Mouse (Mus musculus) forebrain, embryonic 16.5 days (tissue): ENCODE measurements around the gene Supt3. TPM values are rescaled to one million over a fixed set of nuclear protein-coding genes. Genes with fewer than 3 reads are reported as not detected.

Experiments
- ATAC-seq: fragments of 200-750 bp; cut with Nextera tagmentation; 2 replicates; pipeline ENCODE4 v1.8.0; 2017; ENCODE audit warnings: mild to moderate bottlenecking, moderate library complexity
- H3K27ac ChIP-seq: fragments of 300-500 bp; sonication (generic); 2 replicates; pipeline ENCODE4 v1.5.1; 2014; ENCODE audit warnings: low read length, control low read depth
- H3K27me3 ChIP-seq: fragments of 300-500 bp; sonication (generic); replicated peaks from 2 replicates; pipeline ENCODE4 v1.6.1; 2014; ENCODE audit warnings: low read length; ENCODE audit not compliant: control insufficient read depth, insufficient read depth
- H3K36me3 ChIP-seq: fragments of 300-500 bp; sonication (generic); 2 replicates; pipeline ENCODE4 v1.6.1; 2014; ENCODE audit not compliant: control insufficient read depth, insufficient read depth
- H3K4me1 ChIP-seq: fragments of 300-500 bp; sonication (generic); replicated peaks from 2 replicates; pipeline ENCODE4 v1.6.1; 2014; ENCODE audit warnings: low read length; ENCODE audit not compliant: control insufficient read depth, insufficient read depth
- H3K4me2 ChIP-seq: fragments of 300-500 bp; sonication (generic); 2 replicates; pipeline ENCODE4 v1.6.1; 2014; ENCODE audit warnings: mild to moderate bottlenecking, low read length, control low read depth
- H3K4me3 ChIP-seq: fragments of 300-500 bp; sonication (generic); replicated peaks from 2 replicates; pipeline ENCODE4 v1.5.1; 2014; ENCODE audit warnings: mild to moderate bottlenecking, low read length, control low read depth
- H3K9ac ChIP-seq: fragments of 300-500 bp; sonication (generic); replicated peaks from 2 replicates; pipeline ENCODE4 v1.6.1; 2014; ENCODE audit warnings: low read depth, low read length, control low read depth
- H3K9me3 ChIP-seq: fragments of 300-500 bp; sonication (generic); 2 replicates; pipeline ENCODE4 v1.6.1; 2016; ENCODE audit warnings: low read length; ENCODE audit not compliant: control insufficient read depth
- WGBS: fragments of 180-500 bp; shearing (Covaris S2); extraction: QIAGEN DNeasy Blood & Tissue Kit; methylation state at CpG from one replicate; pipeline ENCODE4 v1.1.7; 2014; 5-methylcytosine and 5-hydroxymethylcytosine counted together
- polyA plus RNA-seq: library from polyadenylated mRNA; unstranded; fragments of >200 nt; fragmentation: Nextera tagmentation; extraction: Ambion mirVana; gene quantifications from 2 replicates; pipeline ENCODE4 v1.2.1, GENCODE M21; 2015

The Supt3 gene
- polyA plus RNA-seq, 1 experiment from 2014 or later = 20.5 TPM

DNA sequence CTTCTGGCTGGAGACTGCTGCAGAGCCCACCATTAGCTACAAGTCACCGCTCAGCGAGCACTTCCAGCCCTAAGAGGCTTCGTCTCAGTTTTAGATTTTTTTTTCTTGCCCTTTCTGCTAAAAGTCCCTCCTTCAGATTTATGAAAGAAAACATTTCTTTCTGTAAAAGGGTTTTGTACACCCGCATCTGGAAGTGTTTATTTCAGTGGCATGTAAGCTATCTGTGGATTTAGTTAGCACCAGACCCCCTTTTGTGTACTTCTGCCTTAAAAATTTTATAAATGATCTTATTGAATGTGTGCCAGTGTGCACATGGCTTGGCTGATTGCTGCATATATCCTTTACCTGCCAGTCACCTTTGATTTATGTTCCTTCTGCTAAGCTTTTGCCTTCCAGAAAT lies 277.6 kb downstream of the Supt3 start:
- Histone ChIP-seq H3K9me3 (no peaks in the 10 kb centered on the region), H3K9ac (no peak overlapping the region), H3K4me1 (peaks cover 7% of the 10 kb centered on the region), H3K36me3 (no peaks in the 10 kb centered on the region), H3K4me2 (no peak overlapping the region), H3K4me3 (no peak overlapping the region), H3K27me3 (no peaks in the 10 kb centered on the region), H3K27ac (no peak overlapping the region)
- 75% methylated on average over 4 of the region's 4 CpGs for WGBS
- no peak for ATAC-seq

GRCm38 (mm10) chr17:45056894-45057293 lies 279.9 kb downstream of the Supt3 start:
- ATAC-seq = no peak
- Histone ChIP-seq H3K4me2 (no peak overlapping the region), H3K4me1 (peaks cover 7% of the 10 kb centered on the region), H3K9me3 (no peaks in the 10 kb centered on the region), H3K27me3 (no peaks in the 10 kb centered on the region), H3K36me3 (no peaks in the 10 kb centered on the region), H3K4me3 (no peak overlapping the region), H3K9ac (no peak overlapping the region), H3K27ac (no peak overlapping the region)
- 86% methylated on average over 2 of the region's 2 CpGs for WGBS

GRCm38 (mm10) chr17:45057780-45058179 lies 280.8 kb downstream of the Supt3 start:
- no peak for ATAC-seq
- H3K4me3 ChIP-seq = no peak overlapping the region
- WGBS = 80% methylated on average over 6 of the region's 6 CpGs
- H3K27ac ChIP-seq = no peak overlapping the region
- no peaks in the 10 kb centered on the region for H3K27me3 ChIP-seq
- H3K4me1 ChIP-seq = peaks cover 7% of the 10 kb centered on the region
- H3K9me3 ChIP-seq = no peaks in the 10 kb centered on the region
- no peak overlapping the region for H3K9ac ChIP-seq
- no peaks in the 10 kb centered on the region for H3K36me3 ChIP-seq
- no peak overlapping the region for H3K4me2 ChIP-seq

DNA sequence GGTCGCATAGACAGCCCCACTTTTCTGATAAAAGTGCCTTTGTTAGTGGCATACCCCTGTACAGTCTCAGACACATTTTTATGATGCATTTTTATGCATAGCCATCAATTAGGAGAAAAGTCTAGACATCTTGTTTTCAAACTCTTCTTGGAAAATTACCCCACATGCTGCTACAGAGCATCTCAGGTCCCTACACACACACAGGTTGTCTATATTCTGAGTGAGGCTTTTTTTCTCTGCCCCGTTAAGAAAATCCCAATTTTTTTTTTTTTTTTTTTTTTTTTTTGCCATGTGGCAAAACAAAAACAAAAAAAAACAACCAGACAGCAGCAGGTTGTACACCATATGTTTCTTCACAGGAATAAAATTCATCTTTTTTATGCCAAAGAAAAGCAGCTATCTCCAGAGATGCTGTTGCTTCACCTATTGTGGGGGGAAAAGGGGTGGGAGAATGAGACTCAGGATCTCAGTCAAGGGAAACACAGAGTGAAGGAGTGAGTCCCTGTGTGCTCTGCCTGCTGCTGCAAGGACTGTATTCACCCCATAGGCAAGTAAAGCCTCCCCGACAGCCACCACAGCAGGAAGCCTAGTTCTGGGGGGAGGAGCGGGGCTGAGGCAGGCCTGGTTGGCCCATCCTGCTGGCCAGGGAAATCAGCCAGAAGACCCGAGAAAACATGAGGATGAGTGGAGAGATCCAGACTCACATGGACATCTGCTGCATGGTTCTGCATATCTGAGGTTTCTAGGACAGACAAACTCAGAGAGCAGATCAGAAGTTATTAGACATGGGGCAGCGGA lies 281.8 kb downstream of the Supt3 start:
- no peaks in the 10 kb centered on the region for H3K9me3 ChIP-seq
- H3K4me1 ChIP-seq = peaks cover 9% of the 10 kb centered on the region
- no peaks in the 10 kb centered on the region for H3K27me3 ChIP-seq
- H3K9ac ChIP-seq = no peak overlapping the region
- H3K4me2 ChIP-seq = no peak overlapping the region
- H3K36me3 ChIP-seq = no peaks in the 10 kb centered on the region
- ATAC-seq = peak; percentile 78
- H3K27ac ChIP-seq = no peak overlapping the region
- WGBS = 45% methylated on average over 6 of the region's 6 CpGs
- H3K4me3 ChIP-seq = no peak overlapping the region

DNA sequence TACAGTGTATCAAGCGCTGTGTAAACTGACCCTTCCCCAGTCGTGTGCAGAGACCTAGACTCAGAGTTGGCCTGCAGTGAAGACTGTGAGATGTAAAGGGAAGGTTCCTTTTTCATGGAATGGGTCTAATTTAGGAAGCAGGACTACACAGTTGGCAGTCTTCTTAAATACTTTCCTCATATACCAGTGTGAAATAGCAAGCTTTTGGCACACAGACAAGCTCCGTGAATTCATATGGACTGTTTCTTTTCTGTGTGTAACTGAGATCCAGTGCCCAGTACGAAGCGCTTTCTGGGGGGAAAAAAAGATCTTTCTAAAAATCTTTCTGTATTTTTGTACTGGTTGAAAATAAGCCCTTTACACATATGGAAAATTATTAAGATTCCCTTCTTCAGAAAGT lies 286.8 kb downstream of the Supt3 start:
- no peak overlapping the region for H3K27ac ChIP-seq
- no peaks in the 10 kb centered on the region for H3K36me3 ChIP-seq
- H3K4me3 ChIP-seq = no peak overlapping the region
- H3K4me2 ChIP-seq = no peak overlapping the region
- no peak overlapping the region for H3K9ac ChIP-seq
- WGBS = 75% methylated on average over 5 of the region's 5 CpGs
- no peaks in the 10 kb centered on the region for H3K9me3 ChIP-seq
- H3K4me1 ChIP-seq = peaks cover 5% of the 10 kb centered on the region
- no peaks in the 10 kb centered on the region for H3K27me3 ChIP-seq
- no peak for ATAC-seq

DNA sequence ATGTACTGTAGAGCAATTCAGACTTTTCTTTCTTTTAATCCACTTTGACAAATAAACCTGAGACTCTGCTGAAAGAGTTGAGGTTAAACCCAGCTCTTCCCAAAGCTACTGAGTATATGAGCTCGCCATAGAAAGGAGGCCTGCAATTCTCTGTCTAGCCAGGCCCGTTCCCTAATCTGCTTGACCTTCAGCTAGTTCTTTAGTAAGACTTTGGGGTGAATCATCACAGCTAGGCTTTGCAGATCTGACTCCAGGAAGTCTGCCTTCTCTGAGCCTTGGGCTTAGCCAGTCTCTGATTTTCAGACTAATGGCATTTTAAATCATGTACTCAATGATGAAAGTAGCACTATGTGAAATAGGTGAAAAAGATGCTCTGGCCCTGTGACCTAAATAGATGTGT lies 288.5 kb downstream of the Supt3 start:
- H3K27ac ChIP-seq = no peak overlapping the region
- H3K36me3 ChIP-seq = no peaks in the 10 kb centered on the region
- ATAC-seq = no peak
- H3K4me1 ChIP-seq = 0 out of 2 replicates have a peak, but pooled peaks cover 2% of the 10 kb centered on the region
- H3K9me3 ChIP-seq = no peaks in the 10 kb centered on the region
- H3K4me2 ChIP-seq = no peak overlapping the region
- no peak overlapping the region for H3K4me3 ChIP-seq
- no peak overlapping the region for H3K9ac ChIP-seq
- no peaks in the 10 kb centered on the region for H3K27me3 ChIP-seq
- 82% methylated on average over 2 of the region's 2 CpGs for WGBS

- no peaks in the 10 kb centered on the region for H3K27me3 ChIP-seq
- 90% methylated on average over 3 of the region's 3 CpGs for WGBS
- H3K4me3 ChIP-seq = no peak overlapping the region
- H3K27ac ChIP-seq = no peak overlapping the region
- H3K9ac ChIP-seq = no peak overlapping the region
- H3K36me3 ChIP-seq = no peaks in the 10 kb centered on the region
- no peak for ATAC-seq
- H3K9me3 ChIP-seq = no peaks in the 10 kb centered on the region
- H3K4me1 ChIP-seq = 0 out of 2 replicates have a peak, but pooled peaks cover 2% of the 10 kb centered on the region
- no peak overlapping the region for H3K4me2 ChIP-seq
Measured at GRCm38 (mm10) chr17:45067441-45067840, 290.5 kb downstream of the Supt3 start.

GRCm38 (mm10) chr17:45068321-45068720 lies 291.4 kb downstream of the Supt3 start:
- no peak for ATAC-seq
- H3K4me2 ChIP-seq = no peak overlapping the region
- WGBS = 49% methylated on average over 7 of the region's 7 CpGs

GRCm38 (mm10) chr17:45072495-45073347 lies 295.8 kb downstream of the Supt3 start:
- no peaks in the 10 kb centered on the region for H3K27me3 ChIP-seq
- 32% methylated on average over 7 of the region's 7 CpGs for WGBS
- ATAC-seq = peak; percentile 73

More at GRCm38 (mm10) chr17:45068321-45068720, 291.4 kb downstream of the Supt3 start:
- Histone ChIP-seq H3K9me3 (no peaks in the 10 kb centered on the region), H3K4me1 (0 out of 2 replicates have a peak, but pooled peaks cover 2% of the 10 kb centered on the region), H3K27ac (no peak overlapping the region), H3K9ac (no peak overlapping the region), H3K36me3 (no peaks in the 10 kb centered on the region), H3K4me3 (no peak overlapping the region), H3K27me3 (no peaks in the 10 kb centered on the region)

More at GRCm38 (mm10) chr17:45072495-45073347, 295.8 kb downstream of the Supt3 start:
- H3K9ac ChIP-seq = no peak overlapping the region
- no peak overlapping the region for H3K4me2 ChIP-seq
- H3K4me3 ChIP-seq = no peak overlapping the region
- no peaks in the 10 kb centered on the region for H3K36me3 ChIP-seq
- H3K9me3 ChIP-seq = no peaks in the 10 kb centered on the region
- no peak overlapping the region for H3K27ac ChIP-seq
- peaks cover 5% of the 10 kb centered on the region for H3K4me1 ChIP-seq
